Mouse (Mus musculus) forelimb bud, embryonic 11.5 days (tissue): ENCODE measurements around the gene Ticam1.
A peak's percentile ranks its signal among the peaks of the same experiment; 100 is the strongest.
"Not testable (repeated sequence)": the region's sequence is repeated elsewhere in the genome, so short reads cannot be mapped to it uniquely, and the experiment has no call there.

Source experiments
- DNase-seq: peaks from one replicate; pipeline ENCODE4 v3.0.0-alpha.2; 2012; ENCODE audit warnings: low read depth, low spot score

Gene Ticam1

DNA sequence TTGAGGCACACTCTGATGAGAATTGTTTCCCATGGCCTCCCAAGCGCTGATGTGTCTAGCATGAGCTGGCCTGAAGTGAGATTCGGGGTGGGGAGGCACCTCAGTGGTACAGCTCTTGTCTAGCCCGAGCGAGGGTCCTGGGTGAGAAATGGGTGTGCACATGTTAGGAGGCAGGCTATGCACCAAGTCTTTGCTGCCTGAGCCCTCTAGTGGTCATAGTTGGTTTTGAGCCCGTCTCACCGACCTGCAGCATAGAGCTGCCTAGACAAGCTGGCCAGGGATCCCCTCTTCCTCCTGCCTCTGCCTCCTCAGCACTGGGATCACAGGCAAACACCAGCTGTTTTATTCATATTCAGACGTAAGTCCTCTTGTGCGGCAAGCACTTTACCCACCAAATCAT, 12.6 kb downstream of the Ticam1 start:
- peak; percentile 76 for DNase-seq

DNA sequence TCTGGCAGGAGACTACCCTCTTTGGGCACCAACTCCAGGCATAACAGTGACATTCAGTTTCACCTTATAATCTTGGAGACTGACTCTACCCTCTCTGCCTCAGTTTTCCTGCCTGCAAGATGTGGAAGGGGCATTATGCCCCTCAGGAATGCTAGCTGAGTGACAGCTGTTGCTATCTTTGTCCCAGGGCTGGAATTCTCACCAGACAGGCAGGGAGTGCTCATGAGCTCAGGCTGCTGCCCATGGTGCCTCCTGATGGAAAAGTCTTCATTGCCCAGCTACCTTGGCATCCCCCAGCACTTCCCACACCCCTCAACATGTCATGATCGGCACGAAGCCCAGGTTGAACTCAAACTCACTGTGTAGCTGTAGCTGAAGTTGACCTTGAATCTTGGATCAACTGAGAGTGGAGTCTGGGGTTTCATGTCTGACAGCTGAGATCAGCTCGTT, 13.9 kb downstream of the Ticam1 start:
- DNase-seq, result no peak

DNA sequence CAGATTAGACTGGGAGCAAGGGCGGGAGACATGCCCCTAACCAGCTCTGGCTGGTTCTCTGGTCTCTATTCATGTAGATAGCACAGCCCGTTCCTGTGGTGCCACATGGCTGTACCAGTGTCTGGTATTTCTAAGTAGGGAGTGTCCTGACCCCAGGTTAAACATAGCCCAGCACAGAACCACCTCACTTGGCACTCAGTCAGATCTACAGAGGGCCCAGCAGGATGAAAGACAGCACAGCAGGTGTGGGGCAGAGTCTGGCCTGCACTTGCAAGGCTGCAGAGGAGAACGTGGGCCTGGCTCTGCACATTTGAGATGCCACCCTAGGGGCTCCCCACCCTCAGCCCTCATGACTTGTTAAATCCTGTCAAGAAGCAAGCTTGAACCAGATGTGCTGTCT, 15.4 kb downstream of the Ticam1 start:
- no peak for DNase-seq

DNA sequence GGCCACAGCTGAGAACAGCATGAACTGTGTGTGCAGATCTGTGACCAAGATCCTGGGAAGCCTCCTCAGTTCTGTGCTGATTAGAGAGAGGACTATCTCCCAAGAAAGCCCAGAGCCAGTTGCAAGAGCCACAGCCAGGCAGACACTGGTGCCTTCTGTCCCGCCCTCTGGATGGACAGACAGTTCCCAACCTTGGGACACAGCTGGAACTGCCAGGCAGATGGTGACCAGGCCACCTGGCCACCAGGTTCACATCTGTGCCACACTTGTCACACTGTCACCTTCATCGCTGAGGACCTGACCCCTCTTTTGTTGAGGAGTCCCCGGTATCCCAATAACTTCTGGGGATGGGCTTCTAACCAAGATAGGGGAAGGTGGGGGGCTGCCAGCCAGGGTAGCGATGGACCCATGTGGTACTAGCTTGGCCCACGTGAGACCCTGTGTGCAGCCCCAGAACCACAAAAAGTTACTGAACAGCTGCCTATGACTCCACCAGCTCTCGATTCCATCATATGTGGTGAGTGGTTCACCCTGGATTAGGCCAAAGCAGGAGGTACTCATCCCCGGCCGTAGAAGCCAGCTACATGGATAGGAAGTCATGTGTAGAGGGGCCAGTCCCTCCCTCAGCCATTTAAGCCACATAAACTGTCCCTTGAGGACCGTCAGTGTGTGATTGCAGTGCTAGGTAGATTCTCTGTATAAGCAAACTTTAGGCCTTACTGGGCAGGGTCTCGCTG, 17.1 kb downstream of the Ticam1 start:
- no peak for DNase-seq

DNA sequence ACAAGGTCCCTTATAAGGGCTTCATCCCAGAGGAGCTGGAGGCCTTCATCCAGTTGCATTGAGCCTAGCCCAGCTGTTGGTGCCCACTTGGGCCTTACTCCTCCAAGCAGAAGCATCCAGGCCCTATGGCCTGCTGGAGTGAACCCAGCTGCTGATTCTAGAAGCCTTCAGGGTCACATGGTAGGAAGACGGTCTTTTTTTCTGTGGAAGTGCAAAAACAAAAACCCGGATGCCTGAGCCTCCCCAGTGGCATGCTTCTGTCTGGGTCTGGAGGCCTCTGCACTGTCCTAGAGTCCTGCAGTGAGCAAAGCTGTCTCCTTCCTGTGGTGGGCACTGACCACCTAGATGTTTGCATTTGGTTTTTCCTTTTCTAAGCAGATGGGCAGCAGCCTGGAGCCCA, 17.8 kb downstream of the Ticam1 start:
- DNase-seq, result not testable (repeated sequence)

DNA sequence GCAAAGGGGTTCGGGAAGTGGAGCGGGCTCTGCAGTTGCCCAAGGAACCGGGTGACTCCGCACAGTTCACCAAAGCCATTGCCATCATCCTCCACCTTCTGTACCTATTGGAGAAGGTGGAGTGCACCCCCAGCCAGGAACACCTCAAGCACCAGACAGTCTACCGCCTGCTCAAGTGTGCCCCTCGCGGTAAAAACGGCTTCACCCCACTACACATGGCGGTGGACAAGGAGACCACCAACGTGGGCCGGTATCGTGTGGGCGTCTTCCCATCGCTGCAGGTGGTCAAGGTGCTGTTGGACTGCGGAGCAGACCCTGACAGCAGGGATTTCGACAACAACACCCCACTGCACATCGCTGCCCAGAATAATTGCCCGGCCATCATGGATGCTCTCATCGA, 18.3 kb downstream of the Ticam1 start:
- not testable (repeated sequence) for DNase-seq

DNA sequence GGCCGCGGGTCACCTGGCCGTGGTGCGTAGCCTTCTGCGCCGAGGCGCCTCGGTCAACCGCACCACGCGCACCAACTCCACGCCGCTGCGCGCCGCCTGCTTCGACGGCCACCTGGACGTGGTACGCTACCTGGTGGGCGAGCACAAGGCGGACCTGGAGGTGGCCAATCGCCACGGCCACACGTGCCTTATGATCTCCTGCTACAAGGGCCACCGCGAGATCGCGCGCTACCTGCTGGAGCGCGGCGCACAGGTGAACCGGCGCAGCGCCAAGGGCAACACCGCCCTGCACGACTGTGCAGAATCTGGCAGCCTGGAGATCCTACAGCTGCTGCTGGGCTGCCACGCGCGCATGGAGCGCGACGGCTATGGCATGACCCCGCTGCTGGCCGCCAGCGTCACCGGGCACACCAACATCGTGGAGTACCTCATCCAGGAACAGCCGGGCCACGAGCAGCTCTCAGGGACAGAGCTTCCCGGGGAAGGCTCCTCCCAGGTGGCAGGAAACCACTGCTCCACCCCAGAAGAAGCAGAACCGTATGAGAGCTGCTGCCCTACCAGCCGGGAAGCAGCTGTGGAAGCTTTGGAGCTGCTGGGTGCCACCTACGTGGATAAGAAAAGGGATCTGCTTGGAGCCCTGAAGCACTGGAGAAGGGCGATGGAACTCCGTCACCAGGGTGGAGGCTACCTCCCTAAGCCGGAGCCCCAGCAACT, 19.2 kb downstream of the Ticam1 start:
- DNase-seq, result no peak

DNA sequence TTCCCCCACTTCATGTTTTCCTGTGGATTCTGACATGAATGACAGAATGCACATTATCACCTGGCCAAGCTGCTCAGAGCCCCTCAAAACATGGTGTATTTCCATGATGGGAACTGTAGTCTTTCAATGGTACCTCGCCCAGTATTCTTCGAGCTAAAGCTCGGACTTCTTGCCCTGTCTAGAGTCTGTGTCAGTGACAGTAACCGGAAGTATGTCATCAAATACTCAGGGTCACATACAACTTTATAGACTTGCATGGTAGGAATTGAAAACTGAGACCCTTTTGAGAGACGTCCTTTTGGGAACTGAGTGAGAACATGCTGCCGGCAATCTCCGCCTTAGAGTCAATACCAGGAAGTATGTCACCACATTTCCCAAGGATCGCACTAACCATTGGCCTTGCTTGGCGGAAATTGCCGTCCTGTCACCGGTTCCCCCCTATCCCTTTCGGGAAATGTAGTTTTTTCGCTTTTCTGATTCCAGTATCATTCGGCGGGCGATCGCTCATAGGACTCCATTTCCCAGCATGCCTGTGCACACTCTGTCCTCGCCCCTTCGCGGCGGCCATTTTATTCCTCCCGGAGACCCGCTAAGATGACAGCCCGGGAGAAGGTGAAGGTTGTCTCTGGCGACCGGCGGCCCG, 20.2 kb downstream of the Ticam1 start, which contains the start of gene Fem1a:
Gene Fem1a, plus strand, starts transcription at position 572 of the 643 bp plus-strand sequence.
- peak; percentile 98 for DNase-seq

DNA sequence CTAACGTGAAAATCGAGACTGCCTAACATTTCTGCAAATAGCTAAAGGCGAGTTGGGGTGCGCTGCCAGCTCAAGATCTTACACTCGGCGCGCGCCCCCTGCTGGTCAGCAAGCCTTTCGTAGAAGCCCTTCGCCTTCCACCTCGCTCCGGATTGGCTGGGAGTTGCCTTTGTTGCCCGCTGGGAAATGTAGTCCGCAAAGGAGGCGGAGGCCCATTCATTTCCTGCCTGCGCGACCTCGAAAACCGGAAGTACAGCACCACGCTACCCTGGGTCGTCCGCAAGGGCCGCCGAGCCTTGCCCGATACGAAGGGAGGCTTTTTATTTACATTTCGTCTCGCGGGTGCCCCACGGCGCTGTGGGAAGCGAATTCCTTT, 20.7 kb downstream of the Ticam1 start:
- peak; percentile 98 for DNase-seq

DNA sequence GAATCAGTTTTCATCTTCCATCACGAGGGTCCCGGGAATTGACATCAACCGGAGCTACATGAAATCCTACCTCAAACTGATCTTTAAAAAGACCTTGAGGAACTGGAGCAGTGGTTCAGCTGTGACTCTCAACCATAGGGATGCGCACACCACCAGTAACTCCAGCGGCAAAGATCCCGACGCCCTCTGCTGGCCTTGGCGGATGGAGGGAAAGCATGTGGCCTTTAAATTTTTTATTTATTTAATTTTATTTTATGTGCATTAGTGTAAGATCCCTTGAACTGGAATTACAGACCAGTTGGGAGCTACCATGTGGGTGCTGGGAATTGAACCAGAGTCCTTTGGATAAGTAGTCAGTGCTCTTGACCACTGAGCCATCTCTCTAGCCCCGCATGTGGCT, 21.2 kb downstream of the Ticam1 start:
- no peak for DNase-seq

DNA sequence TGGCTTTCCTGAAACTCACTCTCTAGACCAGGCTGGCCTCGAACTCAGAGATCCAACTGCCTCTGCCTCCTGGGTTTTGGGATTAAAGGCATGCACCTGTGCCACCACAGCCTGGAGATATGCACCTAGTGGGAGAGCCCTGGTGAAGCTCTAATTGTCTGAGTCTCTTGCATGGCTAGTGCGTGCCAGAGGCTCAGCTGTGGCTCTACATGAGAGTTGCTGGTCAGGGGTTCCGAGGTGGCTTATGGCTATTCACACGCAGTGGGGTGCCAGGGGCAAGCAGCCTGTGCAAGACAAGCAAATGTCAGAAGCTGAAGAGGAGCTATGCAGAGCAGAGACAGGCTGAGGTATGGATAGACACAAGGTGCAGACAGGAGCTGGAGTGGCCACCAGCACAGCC, 21.9 kb downstream of the Ticam1 start:
- DNase-seq, result no peak

DNA sequence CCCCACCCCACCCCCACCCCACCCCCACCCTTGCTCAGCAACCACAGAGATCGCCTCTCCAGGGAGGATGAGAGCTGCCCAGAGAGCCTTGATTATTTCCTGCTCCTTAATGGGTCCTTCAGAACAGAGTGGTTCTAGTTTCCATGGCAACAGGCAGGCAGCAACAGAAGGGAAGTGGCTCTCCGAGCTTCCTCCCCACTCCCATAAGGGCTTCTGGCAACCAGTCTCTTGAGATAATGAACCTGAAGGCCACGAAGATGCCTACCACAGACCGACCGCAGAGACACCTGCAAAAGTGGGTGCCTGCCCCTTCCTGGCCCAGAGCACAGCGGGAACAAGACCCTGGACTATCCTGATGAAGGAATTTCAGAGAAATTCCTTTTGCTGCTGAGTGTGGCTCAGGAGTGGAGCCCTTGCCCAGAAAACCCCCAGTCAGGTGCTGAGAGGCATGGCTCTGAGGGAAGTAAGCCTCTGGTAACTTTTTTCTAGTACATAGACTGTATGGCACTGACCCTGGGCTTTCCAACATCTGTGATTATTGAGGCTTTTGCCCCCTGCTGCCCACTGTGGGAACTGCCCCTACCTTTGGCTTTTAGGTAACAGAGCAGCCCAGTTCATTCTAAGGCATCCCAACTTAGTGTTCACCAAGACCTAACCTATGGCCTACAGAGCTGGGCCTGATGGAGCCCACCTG, 25.3 kb downstream of the Ticam1 start:
- DNase-seq, result peak; percentile 70

DNA sequence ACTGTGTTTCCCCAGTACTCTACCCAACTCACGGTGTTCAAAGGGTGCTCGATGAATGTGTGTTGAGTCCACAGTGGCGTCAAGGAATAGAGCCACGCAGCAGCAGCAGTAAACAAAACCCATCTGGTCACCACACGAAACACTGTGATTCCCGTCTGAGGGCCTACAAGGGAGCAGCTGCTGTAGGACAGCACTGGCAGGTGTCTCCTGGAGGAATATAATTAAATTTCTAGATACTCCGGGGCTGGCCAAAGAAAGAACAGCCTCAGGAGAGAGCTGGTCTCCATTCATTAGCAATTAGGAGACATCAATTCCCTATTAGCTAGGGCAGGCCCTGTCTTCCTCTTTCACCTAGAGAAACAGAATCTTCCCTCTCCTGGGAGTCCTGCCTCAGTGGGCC, 31.0 kb downstream of the Ticam1 start:
- DNase-seq, result no peak

DNA sequence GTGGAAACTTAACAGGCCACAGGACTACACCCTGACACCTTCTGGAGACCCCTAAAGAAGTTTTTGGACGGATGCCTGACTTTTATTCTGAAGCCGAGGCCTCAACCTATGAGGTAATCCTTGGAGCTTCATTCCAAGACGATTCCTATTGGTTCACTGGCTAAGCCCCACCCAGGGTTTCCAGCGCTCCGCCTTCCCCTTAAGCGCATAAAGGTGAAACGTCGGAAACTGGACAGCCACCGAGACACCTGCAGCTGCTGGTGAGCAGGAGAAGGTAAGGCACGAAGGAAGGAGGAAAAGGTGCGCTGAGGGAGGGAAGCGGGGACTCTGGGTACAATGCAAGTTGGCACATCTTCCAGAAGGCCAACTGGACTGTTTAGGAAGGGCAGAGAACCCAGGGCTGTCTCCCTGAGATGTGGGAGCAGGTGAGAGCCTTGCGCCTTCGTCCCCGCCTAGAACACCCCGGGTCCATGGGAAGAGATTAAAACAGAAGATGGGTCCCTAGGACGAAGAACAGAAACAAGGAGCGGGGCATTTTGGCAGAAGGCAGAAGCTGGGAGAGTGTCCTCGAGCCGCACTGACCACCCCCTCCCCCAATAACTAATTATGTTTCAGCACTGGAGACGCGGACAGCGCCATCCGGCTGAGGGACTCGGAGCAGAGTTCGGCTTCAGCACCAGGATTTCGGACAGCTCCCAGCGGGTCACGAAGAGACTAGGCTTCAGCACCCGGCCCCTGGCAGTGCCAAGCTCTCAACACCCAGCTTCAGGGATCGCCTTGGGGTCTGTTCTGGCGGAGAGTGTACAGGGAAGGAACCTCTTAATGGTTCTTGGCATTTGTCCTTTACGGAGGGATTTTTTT, 34.8 kb downstream of the Ticam1 start:
- DNase-seq, result peak; percentile 92

DNA sequence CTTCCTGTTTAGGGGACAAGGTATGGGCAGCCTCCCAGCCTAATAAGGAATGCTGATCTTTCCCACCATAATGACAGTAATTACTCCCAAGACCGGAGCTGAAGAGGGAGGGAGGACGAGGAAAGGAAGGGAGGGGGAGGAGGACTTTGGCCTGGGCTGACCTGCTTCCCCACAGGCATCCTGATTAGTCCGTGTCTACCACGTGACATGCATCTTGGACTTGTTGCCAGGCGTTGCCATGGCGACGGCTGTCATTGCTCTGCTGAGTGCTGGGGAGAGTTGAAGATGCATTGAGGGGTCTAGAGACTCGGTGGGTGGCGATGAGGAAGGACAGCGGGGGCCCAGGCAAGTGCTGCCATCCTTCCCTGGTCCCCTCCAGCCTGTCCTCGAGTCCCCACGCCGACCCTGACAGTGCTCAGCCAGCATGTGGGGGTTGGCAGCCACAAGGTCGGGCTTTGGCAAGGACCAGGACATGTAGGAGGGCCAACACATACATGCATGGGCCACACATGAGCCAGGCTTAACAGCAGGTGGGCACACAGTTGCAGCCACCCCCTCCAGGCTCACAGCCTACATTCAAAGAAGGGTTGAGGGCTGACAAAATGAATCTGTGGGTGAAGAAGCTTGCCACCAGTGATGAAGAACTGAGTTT, 42.6 kb downstream of the Ticam1 start:
- DNase-seq, result peak; percentile 69

DNA sequence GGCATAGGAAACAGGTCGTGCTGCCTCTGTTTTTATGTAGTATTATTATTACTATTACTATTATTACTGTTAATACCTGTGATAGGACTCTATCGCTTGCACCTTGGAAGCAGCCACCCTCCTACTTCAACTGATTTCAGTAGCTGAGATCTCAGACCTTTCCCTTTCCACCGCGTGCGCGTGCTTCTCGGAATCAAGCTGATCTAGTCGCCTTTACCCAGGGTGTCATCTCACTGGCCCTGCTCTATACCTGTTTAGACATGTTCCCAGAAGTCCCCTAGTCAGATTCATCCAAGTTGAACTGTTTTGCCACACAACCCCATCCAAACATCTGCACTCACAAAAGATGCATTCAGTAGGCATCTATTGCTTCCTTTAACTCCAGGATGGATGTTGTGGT, 43.2 kb downstream of the Ticam1 start:
- DNase-seq, result no peak

DNA sequence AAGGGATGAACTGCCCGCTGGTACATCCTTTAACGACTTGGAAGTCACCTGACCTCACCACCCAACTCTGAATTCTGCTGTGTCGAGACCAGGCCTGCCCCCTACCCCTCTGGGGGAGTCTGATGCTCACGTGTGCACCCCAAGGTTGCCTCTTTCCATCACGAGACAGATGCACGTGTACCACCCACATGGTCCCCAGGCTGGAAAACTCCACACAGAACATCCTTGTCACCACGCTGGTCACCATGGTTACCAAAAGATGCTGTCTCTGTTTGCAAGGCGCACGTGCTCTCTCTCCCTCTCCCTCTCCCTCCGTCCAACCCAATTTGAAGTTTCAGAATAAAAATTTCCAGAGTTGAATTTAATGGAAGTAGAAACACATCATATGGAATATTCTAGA, 46.6 kb downstream of the Ticam1 start:
- no peak for DNase-seq

DNA sequence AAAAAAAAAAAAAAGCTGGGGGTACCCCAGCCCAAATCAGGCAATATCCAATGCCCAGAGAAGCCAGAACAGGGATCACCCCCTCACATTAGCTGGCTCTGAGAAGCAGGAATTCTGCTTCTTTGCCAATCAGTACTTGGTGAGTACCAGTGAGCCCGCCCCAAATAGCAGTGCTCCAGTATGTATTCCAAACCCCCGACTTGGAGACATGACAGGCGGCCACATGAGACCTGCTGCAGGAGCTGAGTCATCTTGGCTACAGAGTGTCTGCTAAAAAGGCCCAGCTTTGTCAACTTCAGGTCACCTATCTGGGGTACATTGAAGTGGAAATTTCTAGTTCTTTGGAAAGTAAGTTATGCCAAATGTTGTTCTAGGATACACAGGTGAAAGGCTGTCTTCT, 50.0 kb downstream of the Ticam1 start:
- no peak for DNase-seq

DNA sequence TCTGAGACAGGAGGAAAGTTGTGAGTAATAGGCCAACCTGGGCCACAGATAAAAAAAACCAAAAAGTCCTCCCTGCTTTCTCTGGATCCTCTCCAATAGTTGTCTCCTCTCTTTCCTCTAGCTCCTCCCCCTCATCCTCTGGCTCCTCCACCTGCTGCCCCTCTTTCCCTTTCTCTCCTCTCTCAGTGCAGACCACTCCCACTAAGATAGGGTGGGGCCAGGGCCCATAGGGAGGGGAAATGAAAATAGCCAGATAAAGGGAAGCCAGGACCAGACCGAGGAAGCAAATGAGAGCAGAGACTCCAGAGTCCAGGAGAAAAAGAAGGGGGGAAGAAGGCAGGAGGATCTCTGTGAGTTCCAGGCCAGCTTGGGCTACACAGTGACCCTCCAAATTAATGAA, 51.7 kb downstream of the Ticam1 start:
- DNase-seq, result no peak

DNA sequence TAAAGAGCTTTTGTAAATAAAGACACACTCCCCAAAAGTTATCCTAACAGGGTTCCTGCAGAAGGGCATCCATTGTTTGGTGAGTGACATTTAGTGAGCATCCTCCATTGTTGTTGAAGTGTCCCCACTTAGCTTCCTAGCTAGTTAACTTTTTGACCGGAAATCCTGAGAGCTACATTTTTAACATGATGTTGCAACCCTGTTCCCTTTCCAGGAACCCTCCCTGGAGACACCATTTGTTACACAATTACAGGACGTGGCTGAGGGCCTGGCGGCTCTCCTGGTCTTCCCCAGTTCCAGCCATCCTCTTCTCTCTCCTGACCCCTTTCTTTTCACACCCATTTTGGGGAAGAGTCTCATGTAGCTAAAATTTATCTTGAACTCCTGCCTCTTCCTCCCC, 56.8 kb downstream of the Ticam1 start:
- no peak for DNase-seq
